Mouse (Mus musculus) olfactory bulb, adult 2 months (tissue): ENCODE data around the gene Tldc1.

Experiments used
- CTCF ChIP-seq: fragments of 200-500 bp; IDR thresholded peaks from 2 replicates; pipeline ENCODE4 v1.5.1; 2012; ENCODE audit warnings: low read depth, mild to moderate bottlenecking, low read length, moderate library complexity; ENCODE audit not compliant: insufficient read depth
- POLR2A ChIP-seq: fragments of 200-500 bp; IDR thresholded peaks from 2 replicates; pipeline ENCODE4 v1.6.1; 2012; ENCODE audit warnings: mild to moderate bottlenecking, low read depth, low read length, moderate library complexity; ENCODE audit not compliant: insufficient read depth

DNA sequence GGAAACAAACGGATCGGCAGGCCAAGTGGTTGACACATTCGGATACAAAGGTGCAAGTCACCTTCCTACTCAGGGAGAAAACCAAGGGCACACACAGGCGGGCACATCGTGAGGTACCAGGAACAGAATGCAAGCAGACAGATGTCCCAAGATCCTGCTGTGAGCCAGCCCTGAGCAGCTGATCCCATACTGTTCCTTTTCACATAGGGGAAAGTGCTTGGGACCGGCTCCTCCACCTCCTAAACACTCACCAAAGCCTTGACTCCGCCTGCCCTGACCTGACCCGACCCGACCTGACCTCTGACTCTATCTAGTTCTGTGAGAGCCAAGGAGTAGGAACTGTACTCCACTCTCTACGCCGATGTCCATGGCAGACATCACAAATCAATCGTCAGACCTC lies 39.2 kb upstream of the Tldc1 start:
- TF ChIP-seq CTCF (no peak), POLR2A (no peak)
